Mouse (Mus musculus) right cerebral cortex, adult 2 months (tissue): Measurements from ENCODE around the gene Psma6.

ENCODE experiments used
- DNase-seq, 2 experiments: peaks; one replicate each; pipeline ENCODE4 v3.0.0; 2021 to 2022; ENCODE audit warnings: low spot score in 2 of 2

Gene Psma6

DNA sequence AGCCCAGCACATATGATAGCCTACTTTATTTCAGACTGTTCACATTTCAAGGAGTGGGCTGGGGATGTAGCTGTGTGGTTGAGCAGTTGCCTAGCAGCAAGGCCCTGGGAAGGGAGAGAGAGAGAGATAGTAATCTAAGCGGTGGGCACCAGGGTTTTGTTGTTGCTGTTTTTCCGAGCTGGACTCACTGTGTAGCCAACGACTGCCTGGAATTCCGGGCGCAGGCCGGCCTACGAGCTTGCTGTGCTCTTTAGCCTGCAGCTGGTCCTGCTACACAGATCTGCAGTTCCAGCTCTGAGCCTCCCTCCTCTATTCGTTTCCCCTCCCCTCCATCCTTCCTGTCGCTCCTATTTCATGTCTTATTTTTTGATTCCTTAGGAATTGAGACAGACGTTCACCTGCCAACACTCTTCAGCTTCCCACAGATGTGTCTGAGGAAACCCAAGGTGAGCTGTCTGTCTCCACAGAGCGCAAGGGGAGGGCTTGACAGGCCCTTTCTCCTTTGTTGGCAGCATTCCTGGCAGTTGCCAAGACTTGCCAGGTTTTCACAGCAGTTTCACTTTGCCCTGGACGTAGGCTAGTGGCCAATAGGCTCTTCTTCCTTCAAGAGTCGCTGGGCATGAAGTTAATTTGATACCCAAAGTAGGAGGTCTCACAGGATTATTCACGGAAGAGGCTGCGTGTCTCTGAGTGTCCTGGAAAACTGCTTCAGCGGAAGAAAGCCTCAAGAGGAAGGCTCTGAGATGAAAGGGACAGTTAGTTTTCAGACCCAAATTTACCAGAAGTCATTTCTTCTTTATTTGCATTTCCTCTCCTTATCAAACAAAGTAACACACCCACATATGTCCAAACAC is 80.2 kb downstream of the Psma6 start:
- DNase-seq, result peak; percentile 58 to 60

DNA sequence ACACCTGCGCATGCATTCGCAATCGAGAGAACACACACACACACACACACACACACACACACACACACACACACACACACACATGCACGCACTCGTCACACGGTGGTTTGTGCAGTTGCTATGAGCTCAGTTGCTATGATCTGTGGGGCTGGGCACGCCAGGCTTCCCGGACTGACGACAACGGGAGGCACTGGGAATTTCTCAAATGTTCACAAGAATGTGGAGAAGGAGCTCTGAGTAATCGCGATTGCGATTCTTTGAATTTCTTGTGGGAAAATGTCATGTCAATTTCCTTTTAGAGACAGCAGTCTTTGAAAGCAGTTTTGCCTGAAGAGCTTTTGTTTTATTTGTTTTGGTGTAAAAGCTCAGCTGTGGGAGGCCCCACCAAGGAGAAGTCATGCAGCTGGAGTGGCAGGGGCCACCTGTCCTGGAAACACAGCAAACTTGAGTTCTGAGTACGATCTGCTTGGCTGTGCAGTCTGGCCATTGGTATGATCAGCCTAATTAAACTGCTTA is 80.9 kb downstream of the Psma6 start:
- peak; percentile 46 to 47 for DNase-seq

DNA sequence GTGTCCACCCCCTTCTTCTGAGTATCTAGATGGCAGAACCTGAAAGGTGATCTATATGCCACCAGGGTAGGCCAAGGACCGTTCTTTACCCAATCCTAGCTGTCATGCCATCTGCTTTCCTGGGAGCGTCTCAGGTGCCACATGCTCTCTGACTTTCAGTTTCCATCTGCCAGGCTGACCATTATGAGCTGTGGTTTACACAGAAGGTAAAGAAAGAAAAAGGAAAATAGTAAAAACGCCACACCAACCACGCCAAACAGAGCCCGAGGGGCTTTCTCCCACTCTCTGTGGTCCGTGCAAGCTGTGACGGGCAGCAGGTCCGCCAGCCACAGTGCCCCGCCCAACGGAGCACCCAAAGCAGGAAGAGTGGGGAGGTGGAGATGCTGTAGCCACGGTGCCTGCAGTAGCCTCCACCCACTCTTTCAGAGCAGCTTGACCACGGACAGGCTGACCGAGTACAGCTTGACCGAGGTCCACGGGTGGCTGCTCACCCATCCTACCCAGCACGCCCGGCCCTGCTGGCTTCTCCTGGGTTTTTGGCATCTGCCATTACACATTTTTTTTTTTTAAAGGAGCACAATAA is 81.5 kb downstream of the Psma6 start:
- DNase-seq, result no peak

DNA sequence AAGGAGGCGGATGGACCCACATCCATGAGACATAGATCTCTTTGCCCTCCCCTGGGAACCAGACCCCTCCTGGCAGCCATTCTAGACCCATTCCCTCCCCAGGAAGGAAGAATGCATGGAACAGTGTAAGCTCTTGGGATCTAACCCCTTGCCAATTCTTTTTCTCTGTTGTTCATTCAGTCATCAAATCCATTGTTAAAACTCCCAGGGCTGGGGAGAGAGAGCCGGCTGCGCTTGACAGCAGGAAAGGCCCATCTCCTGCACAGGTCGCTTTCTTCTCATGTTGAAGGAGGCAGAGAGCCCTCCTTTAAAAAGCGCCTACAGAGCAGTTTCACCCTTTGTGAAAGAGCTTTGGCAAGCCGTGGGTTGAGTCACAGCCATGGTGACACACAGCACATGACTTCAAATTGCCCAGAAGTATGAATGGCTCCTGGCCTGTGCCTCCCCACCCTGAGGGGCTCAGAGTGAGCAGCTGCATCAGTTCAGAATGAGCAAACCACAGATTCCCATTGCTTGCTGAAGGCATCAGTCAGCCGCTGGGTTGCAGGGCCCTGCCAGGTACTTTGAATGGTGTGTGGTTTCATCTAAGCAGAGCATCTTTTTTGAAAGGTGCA is 82.2 kb downstream of the Psma6 start:
- DNase-seq, result peak; percentile 24 to 47

DNA sequence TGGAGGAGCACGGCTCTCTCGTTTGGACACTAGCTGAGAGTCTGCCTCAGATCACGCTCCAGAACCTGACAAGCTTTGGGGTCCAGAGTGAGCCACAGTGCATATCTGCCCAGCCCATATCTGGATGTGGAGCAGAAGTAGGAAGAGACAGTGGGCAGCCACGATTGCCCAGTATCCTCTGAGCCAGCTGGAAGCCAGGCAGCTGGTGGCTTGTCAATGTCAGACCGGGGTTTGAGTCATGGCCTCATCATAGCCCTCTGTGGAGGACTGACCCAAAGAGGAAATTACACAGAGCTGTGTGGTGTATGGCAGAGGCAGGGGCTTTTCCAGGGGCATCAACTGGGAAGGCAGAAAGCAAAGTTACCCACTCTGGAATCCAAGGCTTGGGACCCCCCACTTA is 82.8 kb downstream of the Psma6 start:
- no peak for DNase-seq

DNA sequence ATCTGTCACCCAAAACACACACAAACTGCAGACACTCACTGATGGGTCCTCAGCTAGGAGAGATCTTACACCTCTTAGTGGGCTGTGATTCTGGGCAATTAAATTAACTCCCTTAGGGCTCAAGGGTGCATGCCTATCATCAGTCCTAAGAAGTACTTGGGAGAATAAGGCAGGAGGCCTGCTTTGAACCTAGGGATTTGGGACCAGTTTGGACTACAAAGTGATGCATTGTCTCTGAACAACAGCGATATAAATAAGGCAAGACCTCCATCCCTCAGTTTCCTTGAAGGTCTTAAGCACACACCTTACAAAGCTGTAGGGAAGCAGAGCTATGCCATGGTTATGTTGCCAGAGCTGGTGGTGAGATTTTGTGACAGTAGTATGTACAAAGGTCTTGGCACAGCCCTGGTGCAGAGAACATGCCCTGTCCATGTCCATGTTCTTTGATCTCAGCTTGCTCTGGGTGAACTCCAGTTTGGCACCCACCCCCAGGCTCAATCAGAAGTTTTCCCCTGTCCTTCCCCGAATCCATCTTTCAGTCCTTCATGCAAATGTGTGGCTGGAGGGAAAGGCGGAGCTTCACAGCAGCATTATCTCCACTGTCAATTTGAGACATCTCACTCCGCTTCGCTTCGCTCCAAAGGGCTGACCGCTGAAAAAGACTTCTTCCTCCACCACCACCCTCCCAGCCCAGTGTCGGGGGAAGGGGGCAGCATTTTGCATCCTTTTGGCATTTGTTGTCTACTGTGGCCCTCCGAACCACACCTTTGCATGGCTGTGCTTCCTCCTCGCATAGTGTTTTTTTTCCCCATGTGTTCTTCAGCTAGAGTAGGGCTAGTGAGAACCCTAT is 83.5 kb downstream of the Psma6 start:
- DNase-seq, result no peak
